Mouse (Mus musculus) bone marrow, adult 2 months (tissue): ENCODE results near the gene Prodh2.

Source experiments
- CTCF ChIP-seq: fragments of 200-500 bp; IDR thresholded peaks from 2 replicates; pipeline ENCODE4 v1.5.1; 2011; ENCODE audit warnings: low read length, control low read depth; ENCODE audit not compliant: control insufficient read depth, insufficient read depth
- POLR2A ChIP-seq: fragments of 200-500 bp; IDR thresholded peaks from 2 replicates; pipeline ENCODE4 v1.6.1; 2011; ENCODE audit warnings: low read depth, mild to moderate bottlenecking, control low read depth, low read length, borderline replicate concordance; ENCODE audit not compliant: control insufficient read depth

GRCm38 (mm10) chr7:30450241-30450640, 43.2 kb upstream of the Prodh2 start:
- TF ChIP-seq CTCF (no peak), POLR2A (no peak)
